Mouse (Mus musculus): ENCODE measurements around the gene Fxyd5.

The Fxyd5 gene

GRCm38 (mm10) chr7:31059919-31060620 is 17.8 kb upstream of the Fxyd5 start:
- no peak for DNase-seq

GRCm38 (mm10) chr7:31059108-31059507 is 16.8 kb upstream of the Fxyd5 start, which contains the start of gene Lgi4:
Gene Lgi4, plus strand, starts transcription at chr7:31059342.
- peak; percentile 69 for DNase-seq

- no peak for DNase-seq
Measured at GRCm38 (mm10) chr7:31058211-31058610, 15.9 kb upstream of the Fxyd5 start.

- DNase-seq = no peak
Measured at GRCm38 (mm10) chr7:31057730-31058129, 15.4 kb upstream of the Fxyd5 start.

GRCm38 (mm10) chr7:31057071-31057470 is 14.8 kb upstream of the Fxyd5 start, which contains the start of gene Fxyd1:
Gene Fxyd1, minus strand, starts transcription at chr7:31057199.
- DNase-seq = no peak

GRCm38 (mm10) chr7:31056448-31056847 is 14.2 kb upstream of the Fxyd5 start:
- no peak for DNase-seq

GRCm38 (mm10) chr7:31055883-31056282 is 13.6 kb upstream of the Fxyd5 start:
- no peak for DNase-seq

GRCm38 (mm10) chr7:31055354-31055824 is 13.1 kb upstream of the Fxyd5 start:
- DNase-seq = peak; percentile 62

GRCm38 (mm10) chr7:31054661-31055320 is 12.5 kb upstream of the Fxyd5 start:
- DNase-seq = no peak

GRCm38 (mm10) chr7:31053882-31054447 is 11.7 kb upstream of the Fxyd5 start:
- DNase-seq = no peak

GRCm38 (mm10) chr7:31052636-31053434 is 10.6 kb upstream of the Fxyd5 start:
- DNase-seq = peak; percentile 48

- no peak for DNase-seq
Measured at GRCm38 (mm10) chr7:31052251-31052635, 10.0 kb upstream of the Fxyd5 start.

GRCm38 (mm10) chr7:31051321-31052021 is 9.2 kb upstream of the Fxyd5 start, which contains the start of gene Fxyd7:
Gene Fxyd7, minus strand, starts transcription at chr7:31051467.
- DNase-seq = peak; percentile 42

GRCm38 (mm10) chr7:31050921-31051320 is 8.6 kb upstream of the Fxyd5 start:
- DNase-seq = peak; percentile 56

GRCm38 (mm10) chr7:31050487-31050886 is 8.2 kb upstream of the Fxyd5 start:
- DNase-seq = no peak

GRCm38 (mm10) chr7:31049846-31050281 is 7.6 kb upstream of the Fxyd5 start:
- DNase-seq = peak; percentile 63

GRCm38 (mm10) chr7:31049135-31049845 is 7.0 kb upstream of the Fxyd5 start:
- DNase-seq = peak; percentile 60

- DNase-seq = no peak
Measured at GRCm38 (mm10) chr7:31041662-31042315, 492 bp downstream of the Fxyd5 start.

GRCm38 (mm10) chr7:31041023-31041407 is 1.3 kb downstream of the Fxyd5 start:
- no peak for DNase-seq

GRCm38 (mm10) chr7:31040281-31041022 is 1.8 kb downstream of the Fxyd5 start:
- DNase-seq = no peak
